Mouse (Mus musculus): ENCODE measurements at regions not wholly inside any gene's neighbourhood (a gene's known extent, or its start where the extent isn't known, plus 50 kb on each side); places are given as distances from the start of the nearest gene placed in this dataset.

DNA sequence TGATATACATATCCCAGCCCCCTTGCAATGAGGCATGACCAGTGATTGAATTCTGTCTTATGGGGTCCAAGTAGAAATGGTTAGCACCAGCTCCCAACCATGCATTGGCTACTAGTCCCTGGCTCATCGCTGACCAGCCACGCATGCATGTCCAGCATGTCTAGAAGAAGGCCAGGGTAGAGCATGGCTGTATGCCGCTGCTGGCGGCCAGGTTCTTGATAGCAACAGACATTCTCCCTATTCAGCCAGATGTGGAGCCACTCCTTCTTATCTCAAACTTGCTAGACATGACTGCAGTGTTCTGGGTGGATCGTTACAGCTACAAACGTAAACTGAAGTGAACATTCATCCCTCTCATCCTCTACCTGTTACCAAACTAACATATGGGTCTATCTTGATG is 188.6 kb downstream of the Xxylt1 start:
- no peak for DNase-seq
- intact Hi-C loops (cut with DNase I): no loop called here

DNA sequence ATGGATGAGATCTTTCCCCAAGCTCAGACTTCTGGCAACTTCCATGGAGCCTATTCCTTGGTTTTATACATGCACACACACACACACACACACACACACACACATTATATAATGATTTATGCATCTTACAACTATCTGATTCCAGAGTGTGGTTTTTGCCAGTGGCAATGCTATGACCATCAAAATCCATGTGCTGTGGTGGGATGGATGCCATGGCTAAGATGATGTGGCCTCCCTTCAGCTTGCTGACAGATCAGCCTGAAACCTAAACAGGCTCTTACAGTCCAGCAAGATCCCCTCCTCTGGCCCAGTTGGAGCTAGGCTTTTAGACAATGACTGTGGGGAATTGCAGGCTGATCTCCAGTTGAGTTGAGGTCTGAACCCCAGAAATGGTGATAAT is 187.1 kb downstream of the Xxylt1 start:
- DNase-seq: no peak
- intact Hi-C loops (cut with DNase I): no loop called here

DNA sequence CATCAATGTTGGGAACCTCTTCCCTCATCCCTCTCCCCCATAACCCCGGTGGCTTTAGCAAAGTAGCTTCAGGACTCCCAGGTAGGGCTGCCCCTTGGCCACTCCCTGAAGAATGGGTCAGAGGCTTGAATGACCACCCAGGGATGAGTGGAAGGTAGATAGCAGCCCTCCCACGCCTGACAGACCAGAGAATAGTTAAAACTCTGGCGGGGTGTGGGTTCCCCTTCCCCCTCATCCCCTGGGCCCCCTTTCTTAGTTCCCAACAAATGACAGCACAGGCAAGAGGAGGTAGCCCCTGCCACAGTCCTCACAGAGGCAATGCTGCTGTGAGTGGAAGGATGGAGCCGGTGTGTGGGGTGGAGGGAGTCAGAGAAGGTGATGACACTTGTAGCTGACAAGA is 186.2 kb downstream of the Xxylt1 start:
- intact Hi-C loops (cut with DNase I): no loop called here
- no peak for DNase-seq

DNA sequence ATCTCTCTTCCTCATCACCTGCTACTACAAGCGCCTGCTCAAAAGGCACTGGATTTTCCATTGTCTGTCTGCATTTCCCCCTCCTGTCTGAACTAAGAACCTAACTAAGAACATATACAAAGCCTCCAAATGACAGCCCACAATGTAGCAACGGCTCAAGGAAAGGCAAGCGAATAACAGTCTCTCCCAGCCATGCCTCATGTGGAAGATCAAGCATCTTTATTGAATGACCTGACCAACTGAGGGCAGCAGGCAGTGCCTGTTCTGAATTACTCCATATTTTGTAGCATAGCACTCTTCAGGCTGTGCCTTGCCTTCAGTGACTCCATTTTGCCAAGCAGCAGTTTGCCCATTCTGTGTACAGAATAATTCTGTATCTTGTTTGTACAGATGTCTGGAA is 183.9 kb downstream of the Xxylt1 start:
- intact Hi-C loops (cut with DNase I): no loop called here
- no peak for DNase-seq

DNA sequence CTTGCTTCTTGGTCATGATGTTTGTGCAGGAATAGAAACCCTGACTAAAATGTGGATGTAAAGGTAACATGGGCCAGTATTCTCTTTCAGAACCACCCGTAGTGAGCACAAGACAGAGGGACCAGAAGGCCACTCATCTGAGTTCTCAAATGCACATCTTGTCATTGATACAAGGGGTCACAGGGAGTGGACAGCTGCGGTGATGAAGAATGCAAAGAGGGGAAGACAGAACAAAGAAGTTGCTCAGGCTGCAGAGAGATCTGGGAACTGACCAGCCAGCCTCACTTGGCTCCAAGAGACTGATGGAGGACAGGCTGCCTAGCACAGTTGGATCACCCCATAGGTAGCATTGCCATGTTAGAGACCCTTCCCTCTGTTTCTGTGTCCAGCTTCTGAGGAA is 181.1 kb downstream of the Xxylt1 start:
- intact Hi-C loops (cut with DNase I): no loop called here

DNA sequence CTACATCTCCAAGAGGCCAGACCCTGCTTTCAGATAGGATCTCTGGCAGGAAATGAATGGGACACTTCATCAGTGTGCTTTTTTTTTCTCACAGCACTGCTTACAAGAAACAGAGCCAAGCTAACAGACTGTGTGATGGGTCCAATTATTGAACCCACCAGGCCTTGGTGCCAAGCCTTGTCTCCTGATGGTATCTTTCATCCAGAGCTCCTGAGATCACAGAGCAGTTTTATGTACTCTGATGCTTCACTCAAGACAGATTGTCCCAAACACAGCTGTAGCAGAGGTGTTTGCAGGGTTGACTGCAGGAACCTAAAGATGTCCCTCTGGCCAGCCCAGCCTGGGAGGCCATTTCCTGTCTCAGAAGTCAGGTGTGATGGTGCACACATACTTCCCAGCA is 179.9 kb downstream of the Xxylt1 start:
- no peak for DNase-seq
- intact Hi-C loops (cut with DNase I): no loop called here

More for the DNA sequence above, 181.1 kb downstream of the Xxylt1 start:
- DNase-seq: no peak

Measured in heart, postnatal 14 days (tissue).